Mouse (Mus musculus) c-Kit-positive CD71-negative TER-119-negative erythroid progenitor cells, embryonic 14.5 days (primary cell): ENCODE data around the gene Fam163b.

Experiments used
- DNase-seq: peaks from one replicate; pipeline ENCODE4 v3.0.0-alpha.2; 2013; ENCODE audit warnings: low read depth

Gene Fam163b

DNA sequence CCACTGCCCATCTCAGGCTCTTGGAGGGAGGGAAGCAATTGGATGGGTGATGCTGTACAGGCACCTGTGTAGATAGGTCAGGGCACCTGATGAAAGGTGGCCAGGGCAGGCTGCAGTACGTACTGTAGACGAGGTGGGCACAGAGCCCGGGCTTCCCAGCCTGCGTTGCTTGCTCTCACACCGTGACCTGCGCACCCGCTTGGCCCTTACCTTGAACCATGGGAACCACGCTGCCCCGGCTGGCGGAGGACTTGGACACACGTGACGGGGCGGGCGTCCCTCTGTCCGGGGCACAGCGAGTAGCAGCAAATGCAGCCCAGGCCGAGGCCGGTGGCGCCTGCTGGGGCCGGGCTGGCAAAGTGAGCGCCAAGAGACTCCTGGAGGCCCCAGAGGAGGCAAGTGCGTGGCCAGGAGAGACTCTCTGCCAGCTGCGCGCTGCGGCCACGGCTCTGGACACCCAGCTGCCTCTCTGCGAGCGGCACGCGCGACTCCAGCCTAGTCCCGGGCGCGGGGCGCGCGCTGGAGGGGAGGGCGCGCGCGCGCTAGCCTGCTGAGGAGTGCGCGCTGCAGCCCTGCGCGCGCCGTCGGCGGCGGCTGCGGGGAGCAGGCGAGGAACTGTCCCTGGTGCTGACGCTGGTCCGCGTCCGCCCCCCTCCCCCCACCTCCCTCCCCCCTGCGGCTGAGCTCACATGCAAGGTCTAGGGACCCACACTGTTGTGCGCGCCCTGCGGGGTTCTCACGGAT lies at the start of gene Fam163b:
TSS of gene Fam163b (minus strand) at position 542 of the 744 bp plus-strand sequence.
- peak; percentile 18 for DNase-seq

DNA sequence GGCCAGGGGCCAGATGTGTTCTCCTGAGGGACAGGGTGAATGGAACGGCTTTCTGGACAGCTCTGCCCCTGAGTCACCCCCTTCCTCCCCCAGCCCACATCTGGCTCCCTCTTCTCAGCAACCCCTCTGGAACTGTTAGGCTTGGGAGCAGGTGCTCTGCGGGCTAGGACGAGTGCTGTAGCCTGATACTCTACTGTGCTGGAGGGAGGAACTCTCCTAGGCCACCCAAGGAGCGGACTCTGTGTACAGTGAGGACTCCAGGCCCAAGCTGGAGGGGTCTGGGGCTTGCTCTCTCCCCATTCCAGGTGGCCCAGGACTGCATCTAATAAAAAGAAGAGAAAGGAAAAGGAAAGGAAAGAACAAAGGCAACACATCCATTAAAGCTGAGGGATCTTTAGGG lies 47.7 kb upstream of the Fam163b start:
- no peak for DNase-seq

DNA sequence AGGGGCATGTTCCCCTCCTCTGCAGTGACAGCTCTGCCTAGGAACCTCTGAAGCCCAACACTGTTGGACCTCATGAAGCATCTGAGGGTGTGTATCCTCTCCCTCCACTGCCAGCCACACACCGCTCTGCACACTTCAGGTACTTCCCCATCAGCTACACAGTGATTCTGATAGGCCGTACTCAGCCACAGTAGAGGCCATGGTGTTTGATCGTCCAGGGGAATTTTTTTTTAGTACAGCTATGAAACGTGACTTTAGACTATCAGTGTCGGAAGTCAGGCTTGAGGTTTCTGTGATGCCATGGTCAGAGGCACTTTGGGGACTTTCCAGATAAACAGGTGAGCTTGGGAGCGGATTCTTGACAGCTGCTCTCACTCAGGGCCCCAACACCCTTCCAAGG lies 45.2 kb upstream of the Fam163b start:
- no peak for DNase-seq

DNA sequence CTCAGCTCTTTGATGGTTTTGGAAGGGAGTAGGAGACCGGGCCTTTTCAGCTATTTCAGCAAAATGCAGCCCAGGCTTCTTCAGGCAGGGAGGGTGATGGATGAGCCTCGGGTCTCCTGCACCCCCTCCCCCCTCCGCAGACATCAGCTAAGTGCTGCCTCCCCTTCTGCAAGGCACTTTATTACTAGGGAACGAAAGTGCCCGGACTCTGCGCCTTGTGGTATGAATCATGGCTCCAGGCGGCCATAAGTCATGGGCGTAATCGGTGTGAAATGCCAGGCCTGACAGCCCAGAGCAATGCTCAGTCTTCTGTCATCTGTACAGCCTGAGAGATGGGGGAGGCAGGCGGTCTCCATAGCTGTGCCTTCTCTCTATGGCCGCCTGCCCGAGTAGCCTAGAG lies 41.4 kb upstream of the Fam163b start:
- no peak for DNase-seq

DNA sequence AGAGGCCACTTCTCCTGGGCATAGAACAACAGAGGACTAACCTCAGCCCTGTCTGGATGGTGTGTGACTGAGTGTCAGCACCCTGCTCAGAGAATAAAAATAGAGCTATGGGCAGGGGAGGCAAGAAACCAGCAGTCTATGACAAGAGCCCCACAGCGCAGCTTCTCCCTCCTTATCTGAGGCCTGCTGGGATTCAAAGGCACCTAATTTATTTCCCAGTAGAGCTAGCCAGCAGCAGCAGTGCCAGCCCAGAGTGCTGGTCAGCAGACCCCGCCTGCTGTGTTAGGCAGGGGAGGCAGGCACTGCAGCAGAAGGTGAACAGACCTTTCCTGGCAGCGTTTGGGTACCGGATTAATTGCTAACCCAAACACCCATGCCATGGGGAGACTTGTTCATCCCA lies 39.6 kb upstream of the Fam163b start:
- DNase-seq = no peak

DNA sequence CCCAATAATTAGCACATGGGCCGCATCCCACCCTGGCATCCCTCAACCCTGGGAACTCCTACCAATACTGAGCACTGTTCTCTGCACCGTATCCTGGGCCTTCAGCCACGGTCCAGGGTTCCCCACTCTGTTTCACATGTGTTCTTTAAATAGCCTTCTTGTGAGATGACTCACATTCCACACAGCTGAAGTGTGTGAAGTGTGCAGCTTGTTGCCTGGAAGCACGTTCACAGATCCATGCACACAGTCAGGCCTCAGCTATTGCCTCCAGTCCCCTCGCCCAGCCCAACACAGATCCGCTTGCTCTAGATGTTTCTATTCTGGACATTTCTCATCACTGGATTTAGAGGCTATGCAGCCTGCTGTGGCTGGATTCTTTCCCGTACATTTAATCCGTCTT lies 36.8 kb upstream of the Fam163b start:
- no peak for DNase-seq

DNA sequence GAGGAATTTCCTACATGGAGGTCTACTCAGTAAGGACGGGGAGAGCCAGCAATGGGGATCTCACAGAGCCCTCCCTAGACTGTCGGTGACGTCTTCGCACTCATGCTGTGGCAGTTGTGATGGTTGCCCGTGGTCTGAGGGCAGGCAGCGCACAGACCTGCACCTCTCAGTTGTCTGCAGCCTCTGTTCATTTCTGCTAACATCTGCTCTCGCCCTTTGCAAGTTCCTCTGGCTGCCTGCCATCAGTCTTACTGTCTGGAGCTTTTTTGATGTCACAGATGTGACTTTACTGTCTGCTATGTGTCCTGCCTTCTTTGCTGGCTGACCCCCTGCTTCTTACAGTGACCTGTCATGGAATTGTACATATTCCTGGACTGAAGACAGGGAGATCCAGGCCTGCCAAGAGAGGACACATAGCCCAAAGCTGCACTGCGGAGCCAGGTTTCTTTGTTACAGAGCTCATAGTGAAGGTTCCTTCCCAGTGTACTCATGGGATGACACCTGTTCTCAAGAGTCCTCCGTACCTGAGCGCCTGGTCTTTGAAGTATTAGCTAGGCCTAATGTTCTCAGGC lies 33.5 kb upstream of the Fam163b start:
- no peak for DNase-seq

DNA sequence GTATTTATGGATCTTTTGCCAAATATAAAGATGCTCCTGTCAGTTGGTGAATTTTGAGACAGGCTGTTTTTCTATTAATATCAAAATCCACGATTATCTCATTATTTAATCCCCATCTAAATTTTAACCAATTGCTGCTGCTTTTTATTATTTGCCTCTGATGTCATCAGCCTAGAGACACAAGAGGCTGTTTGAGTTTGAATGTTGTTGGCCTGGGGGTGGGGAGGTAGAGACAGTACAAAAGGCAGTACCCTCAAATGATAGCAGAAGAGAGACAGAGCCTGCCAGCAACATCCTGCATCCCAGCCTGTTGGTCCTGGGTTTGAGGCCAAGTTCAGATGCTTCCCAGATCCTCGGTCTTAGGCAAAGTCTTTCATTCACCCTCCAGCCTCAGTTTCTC lies 32.0 kb upstream of the Fam163b start:
- DNase-seq = no peak

DNA sequence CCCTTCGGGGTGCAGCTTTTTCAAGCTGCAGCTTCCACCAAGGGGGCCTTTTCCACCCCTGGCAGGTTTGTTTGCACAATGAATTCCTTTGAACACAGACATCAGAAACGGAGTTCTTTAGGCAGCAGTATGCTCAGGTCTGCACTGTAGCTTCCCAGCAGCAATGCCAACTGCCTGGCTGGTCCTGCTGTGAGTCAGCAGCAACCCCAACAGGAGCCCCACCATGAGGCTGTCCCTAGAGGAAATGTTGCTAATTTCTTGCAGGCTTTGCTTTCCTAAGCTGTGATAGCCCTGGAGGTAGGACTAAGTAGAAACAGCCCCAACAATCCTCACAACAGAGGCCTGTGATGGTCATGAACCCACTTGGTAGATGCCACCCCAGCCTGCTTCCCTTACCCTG lies 24.7 kb upstream of the Fam163b start:
- DNase-seq = no peak

DNA sequence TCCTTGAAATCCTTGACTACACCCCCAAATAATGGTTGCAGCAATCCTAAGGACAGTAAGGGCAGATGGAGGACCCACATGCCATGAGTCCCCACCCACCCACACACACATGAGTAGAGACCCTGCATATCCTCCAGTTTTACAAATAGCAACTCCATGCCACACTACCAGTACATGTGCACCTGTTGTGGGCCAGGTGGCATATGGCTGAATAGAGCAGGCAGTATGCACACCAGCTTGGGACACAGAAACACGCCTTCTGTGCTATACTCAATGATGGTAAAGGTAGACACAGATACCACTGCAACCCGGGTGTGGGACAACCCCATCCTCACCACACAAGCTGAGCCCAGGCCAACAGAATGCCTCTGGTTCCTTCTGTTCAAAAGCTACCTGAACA lies 23.8 kb upstream of the Fam163b start:
- no peak for DNase-seq

DNA sequence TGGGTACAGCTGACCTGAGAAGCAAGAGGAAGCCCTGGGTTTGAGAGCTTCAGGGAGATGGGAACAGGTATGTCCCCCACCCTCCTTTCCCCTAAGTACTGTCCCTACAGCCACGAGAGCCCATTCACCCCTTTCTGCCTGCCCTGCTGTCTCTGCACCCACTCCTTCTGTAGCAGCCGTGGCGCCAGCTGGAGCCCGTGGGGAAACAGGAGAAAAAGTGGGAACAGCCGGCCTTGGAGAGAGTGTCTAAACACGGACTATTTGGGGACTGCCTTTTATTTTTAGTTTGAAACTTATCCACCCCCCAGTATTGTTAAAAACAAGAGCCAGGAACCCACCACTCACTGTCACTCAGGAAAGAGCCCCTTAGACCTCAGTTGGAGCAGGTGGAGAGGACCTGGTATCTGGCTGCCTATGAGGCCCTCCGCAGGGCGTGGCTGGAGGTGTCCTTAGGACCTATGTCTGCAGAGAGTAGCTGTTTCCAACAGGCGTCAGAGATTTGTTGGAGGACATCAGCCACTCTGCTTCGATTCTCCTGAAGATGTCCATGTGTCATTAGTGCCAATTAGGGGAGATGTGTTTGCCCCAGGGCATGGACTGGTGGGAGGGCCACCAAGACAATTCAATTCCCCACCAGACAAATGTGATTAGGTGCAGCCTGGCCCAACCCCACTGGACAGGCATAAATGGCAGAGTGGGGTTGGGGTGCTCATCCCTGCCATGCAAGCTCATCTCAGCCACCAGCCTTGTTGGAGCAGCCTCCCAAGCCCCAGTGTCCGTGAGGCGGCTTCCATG lies 22.7 kb upstream of the Fam163b start, which contains the start of gene Dbh:
TSS of gene Dbh (plus strand) at position 438 of the 795 bp plus-strand sequence.
- DNase-seq = no peak

DNA sequence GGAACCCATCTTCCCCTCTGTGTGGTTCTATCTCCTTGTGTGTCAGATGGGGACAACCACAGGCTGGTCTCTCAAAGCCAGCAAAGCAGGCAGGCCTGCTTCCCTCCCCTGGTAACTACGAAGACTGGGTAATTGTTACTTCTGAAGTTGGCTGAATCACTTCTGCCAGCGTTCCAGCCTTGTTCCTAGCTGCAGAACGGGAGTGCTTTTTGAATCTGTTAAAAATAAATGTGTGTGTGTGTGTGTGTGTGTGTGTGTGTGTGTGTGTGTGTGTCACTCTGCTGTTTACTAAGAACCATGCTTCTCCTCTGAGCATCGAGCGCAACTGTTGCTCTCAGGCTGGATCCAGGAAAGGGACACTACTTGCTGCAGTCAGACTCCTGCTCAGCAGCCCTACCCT lies 21.6 kb upstream of the Fam163b start:
- DNase-seq = no peak

DNA sequence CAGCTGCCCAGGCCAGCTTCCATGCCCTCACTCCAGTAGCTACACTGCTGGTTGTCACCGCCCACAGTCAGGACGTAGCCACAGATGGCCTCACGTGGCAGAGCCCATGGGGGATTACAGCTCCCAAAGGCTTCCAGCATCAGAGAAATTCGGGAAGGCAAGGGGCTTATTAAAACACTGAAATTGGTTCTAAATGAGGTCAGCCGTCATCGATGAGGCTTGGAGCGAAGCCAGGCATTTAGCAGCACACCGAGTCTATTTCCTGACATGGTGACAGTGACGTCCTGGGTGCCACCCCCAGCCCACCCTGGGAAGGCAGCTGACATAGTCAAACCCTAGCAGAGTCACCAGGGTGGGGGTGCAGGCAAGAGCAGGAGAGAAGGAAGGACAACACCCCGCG lies 20.4 kb upstream of the Fam163b start:
- DNase-seq = no peak

DNA sequence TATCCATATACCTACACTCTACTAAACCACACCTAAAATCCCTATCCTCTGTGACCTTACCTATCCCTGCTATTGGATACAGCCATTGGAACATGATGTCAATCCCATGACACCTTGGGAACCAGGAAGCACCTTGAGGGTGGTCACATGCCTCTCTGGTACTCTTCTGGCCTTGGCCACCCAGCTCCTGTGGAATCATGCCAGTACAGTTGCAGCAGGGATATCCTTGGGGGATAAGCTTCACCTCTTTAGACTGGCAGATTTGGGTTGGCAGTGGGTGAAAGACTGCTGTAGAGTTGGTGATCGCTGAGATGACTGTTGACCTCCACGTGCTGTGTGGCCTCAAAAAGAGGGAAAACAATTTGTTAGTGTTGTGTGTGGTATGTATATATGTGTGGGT lies 19.2 kb upstream of the Fam163b start:
- DNase-seq = no peak

DNA sequence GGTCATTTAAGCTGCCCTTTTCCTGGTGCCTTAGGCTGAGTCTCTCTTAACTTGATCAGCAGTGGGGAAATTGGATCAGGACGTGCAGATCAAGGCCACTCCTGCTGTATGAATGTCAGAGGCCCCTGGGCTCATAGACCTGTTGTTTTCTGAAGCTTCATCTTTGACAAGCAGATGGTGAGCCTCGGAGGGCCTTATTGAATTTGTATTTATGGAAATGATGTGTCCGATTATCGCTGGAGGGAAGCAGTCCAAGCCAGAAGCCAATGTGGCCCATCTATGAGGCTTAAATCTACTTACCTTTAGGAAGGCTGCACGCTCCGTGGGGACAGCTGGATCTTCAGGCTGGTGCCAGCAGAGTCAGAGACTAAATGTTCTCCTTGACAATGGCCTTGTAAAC lies 14.3 kb upstream of the Fam163b start:
- no peak for DNase-seq

DNA sequence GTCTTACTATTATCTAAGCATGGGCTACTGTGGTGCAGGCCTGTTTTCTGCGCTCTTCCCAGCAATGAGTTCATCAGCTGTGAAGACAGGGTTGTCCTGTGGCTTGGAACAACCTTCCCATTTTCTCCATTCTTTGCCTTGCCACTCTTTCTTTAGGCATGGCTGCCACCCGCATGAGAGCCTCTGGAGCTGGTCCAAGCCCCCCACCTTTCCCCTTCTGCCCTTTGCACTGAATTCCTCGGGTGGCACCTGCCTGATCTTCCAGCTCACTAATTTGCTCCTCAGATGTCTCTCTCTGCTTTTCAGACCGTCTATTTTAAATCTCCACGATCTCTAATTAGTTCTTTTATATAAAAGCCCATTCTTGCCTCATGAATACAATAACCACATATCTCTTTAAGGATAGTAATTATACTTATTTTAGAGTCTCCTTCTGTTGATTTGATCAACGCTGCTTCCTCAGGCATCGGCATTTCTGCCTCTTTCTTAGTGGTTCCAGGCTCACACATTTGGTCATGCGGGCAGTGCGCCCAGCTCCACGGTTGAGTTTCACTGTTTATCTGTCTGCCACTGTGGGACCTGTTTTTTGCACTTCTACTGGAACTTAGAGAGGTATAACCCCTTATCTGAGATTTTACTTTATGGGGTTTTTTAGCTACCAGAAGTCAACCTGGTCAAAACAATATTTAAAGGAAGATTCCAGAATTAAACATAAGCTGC lies 12.3 kb upstream of the Fam163b start:
- DNase-seq = no peak

DNA sequence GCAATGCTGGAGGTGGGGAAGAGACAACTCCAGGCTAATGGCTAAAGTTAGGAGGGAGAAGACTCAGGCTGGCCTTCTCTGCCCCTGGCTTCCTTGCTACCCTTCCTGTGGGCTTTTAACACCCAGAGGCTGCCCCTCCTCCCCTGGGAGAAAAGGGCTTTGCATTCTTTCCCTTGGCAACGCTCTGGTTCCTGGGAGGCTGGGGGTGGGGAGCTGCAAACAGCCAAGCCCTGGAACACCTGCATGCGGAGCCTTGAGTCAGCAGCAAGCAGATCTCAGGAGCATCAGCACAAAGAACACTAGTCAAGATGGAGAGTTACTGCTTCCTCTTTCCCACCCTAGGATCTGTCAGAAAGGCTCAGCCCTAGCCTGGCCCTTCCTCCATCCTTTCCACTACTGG lies 7.2 kb upstream of the Fam163b start:
- DNase-seq = no peak

DNA sequence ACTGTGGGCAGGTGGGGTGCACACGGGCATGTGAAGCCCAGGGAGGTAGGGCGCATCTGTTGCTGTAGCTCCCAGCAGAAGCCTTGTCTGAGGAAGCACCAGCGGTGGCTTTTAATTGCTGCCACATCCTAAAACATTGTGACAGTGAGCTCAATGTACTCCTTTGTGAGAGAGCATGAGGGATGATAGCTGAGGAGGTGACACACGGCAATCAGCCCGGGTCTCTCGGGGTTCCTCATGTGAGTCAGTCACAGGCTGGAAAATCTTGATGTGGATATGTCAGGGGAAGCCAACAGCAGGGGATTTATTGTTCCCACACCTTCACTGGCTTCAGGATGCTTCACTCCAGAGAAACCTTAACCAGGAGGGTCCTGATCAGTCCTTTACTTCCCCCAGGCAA lies 4.5 kb upstream of the Fam163b start:
- no peak for DNase-seq

DNA sequence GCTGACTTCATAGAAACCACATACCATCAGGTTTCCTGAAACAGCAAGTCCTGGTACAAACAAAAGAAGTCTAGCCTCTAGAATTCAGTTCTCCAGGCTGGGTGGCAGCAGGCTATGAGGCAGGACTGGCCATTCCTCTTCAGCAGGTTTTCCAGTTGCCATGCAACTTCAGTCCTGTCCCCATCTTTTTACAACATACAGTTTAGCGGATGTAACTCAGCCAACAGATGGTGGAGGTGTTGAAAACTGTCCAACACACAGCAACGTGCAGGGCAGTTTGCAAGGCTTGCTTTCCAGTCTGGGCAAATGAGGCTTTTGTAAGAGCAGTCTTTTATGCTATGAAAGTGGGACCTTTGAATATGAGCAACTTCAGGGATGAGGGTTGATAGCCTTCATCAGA lies 2.7 kb upstream of the Fam163b start:
- DNase-seq = no peak

DNA sequence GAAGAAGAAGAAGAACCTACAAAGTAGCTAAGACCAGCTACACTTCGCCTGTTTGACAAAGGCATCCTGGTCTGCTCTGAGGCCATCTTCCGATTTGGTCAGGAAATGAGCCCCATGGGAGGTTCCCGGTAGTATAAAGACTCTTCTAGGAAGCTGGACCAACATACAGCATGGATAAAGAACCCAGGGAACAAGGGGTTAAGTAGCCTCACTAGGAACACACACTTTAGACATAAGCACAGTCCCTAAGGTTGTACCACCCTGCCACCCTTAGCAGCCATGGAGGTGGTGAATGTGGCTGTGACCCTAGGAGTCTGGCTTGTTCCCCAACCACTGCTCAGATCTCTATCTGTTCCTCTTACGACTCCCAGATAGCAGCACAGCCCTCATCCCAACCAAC lies 3.9 kb downstream of the Fam163b start:
- no peak for DNase-seq

DNA sequence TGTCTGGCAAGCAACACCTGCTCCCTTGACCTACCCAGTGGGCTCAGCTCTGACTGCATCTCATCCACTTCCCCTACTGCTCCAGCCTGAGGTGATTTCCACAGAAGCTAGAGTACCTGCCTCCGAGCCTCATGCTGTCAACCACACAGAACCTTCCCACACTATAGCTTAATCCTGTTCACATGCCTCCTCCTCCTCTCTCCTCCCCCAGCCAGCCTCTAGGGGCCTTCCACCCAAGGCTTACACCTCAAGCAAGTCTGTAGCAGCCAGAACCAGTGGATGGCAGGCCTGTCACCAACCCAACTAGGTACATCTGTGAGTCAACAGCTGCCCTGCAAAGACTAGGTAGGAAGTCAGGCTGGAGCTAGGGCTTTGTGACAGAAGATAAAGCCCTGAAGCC lies 5.5 kb downstream of the Fam163b start:
- DNase-seq = no peak

DNA sequence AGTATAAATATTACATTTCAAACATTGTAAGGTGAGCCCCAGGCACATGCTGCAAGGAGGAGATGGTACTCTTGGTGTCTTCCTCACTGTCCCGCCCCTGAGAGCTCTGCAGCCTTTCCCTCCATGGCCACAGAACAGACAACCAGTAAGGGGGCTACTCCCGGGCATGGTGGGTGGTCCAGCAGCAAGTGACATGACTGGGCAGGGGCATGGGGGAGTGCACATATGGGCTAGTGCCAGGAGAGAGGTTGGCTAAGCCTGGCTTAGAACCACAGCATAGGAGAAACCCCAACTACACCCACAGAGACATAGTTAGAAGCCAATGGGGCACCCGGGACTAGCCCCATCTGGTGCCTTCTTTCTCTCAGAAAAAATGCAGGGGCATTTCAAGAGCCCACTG lies 6.0 kb downstream of the Fam163b start:
- DNase-seq = no peak

DNA sequence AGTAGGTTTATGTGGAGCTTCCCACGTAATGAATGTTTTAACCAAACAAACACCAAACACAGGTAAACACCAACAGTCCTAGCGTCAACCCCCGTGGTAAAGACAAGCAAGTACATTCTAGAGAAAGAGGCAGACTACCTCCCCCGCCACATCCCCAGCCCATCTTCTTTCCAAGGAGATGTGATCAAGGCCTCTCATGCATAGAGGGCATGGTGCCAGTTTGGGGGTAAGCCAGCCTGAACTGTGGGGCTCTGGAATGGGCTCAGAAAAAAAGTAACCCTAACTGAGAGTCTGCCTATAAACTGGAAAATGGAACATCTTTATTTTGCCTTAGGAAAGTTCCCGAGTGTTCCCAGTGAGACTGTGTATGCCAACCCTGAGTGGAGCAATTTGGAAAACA lies 6.4 kb downstream of the Fam163b start:
- DNase-seq = no peak
